Mouse (Mus musculus) cerebellum, adult 9-11 months (tissue): ENCODE data around the gene Sh2d1b2.

Experiments
- DNase-seq: peaks from one replicate; pipeline ENCODE4 v3.0.0; 2022

Gene Sh2d1b2

GRCm38 (mm10) chr1:170282415-170283129 lies 50.0 kb downstream of the Sh2d1b2 start:
- DNase-seq = no peak

GRCm38 (mm10) chr1:170292239-170292951 lies 59.8 kb downstream of the Sh2d1b2 start:
- peak; percentile 36 for DNase-seq

DNA sequence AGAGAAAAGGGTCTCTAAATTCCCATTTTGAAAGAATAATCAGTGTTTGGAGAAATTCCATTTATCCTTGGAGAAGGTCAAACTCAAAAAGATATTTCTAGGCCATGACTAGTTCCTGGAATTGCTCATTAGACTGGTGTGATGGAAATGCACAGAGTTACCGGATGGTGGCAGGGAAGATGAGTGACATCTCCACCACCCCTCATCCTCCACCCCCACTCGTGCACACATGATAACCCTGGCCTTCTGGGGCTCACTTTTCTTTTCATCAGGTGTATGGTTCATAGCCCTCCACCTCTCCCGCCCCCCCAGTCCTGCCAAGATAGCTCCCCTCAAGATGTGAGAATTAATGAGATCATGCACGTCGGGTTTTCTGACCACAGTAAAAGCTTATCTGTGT lies 60.7 kb downstream of the Sh2d1b2 start:
- DNase-seq = no peak

GRCm38 (mm10) chr1:170294786-170295570 lies 62.4 kb downstream of the Sh2d1b2 start:
- DNase-seq = no peak

- no peak for DNase-seq
Measured at GRCm38 (mm10) chr1:170299496-170299895, 66.9 kb downstream of the Sh2d1b2 start.

DNA sequence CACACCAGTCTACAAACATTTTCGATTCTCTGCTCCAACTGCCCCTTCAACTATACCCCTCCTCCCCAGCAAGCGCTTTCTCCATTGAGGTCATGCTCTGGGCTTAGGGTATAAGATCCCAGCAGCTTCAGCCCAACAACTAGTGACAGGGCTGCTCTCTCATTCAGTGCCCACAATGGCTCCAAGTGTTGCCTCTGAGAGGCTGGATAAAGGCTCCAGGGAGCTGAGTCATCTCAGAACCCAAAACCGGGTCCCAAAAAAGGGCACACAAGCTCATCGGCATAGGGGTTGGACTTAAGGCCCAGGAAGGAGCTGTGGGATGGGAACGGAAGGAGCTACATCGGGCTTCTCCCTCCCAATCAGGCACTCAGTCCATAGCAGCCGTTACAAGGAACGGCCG lies 69.1 kb downstream of the Sh2d1b2 start:
- DNase-seq = no peak

GRCm38 (mm10) chr1:170302456-170302855 lies 69.9 kb downstream of the Sh2d1b2 start:
- no peak for DNase-seq

DNA sequence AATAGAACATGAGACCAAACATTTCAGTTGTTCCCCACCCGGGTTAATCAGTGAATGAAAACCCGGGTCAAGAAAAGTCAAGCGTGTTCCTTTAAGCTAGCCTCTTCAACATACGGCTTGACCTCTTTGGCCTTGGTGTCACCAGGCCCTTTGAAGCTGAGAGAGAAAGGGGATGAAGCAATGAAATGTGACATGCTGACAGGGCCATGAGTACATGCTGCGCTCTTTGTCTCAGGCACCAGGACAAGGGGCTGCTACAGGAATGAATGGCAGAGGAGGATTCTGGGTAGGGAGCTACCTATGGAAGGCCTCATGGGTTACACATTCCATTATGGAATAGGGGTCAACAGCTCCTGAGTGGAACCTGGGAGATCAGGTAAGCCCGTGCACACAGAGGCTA lies 70.6 kb downstream of the Sh2d1b2 start:
- no peak for DNase-seq
